14 mouse cellular contexts compared by ENCODE assay signal in the genomic region with DNA sequence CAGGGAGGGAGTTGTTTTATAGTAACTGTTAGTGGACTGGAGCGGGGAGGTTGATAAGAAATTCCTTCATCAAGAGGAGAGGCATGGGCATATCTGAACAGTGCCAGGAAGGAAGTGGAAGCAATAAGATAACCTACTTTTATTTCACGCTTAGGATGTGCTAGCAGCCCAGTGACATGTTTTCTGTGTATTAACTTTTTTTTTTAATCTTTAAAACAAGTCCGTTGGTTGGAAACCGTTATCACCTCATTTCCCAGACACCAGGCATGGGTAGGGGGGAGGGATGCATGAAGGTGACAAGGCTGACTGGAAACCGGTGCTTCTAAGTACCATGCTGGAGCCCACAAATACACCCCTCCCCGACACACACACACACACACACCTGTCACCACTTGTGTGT.
"Had no signal": no experiment of that assay in that cellular context is flagged by ENCODE, and none has a peak within 500 bp of the region (broad histone marks: within the 10 kb centered on the region; RNA-seq: fewer than 3 reads in every experiment).

No protein-coding gene starts in this region.

- H3K4me1 ChIP-seq: midbrain, embryonic 10.5 days; neural tube, embryonic 15.5 days had no signal

- H3K4me2 ChIP-seq: neural tube, embryonic 15.5 days had no signal

- ATAC-seq: lung, postnatal 0 days had no signal

- H3K27ac ChIP-seq: kidney, postnatal 0 days; left cerebral cortex, adult 2 months; limb, embryonic 10.5 days; midbrain, embryonic 10.5 days; neural tube, embryonic 15.5 days had no signal

- DNase-seq: kidney, adult 11 months; kidney, adult 9 months; lung, adult 2 months; lung, postnatal 36 days; midbrain, embryonic 14.5 days; thymus, adult 18-20 months; thymus, postnatal 14 days had no signal

- H3K9me3 ChIP-seq: limb, embryonic 10.5 days; midbrain, embryonic 10.5 days; neural tube, embryonic 15.5 days had no signal

- H3K9ac ChIP-seq: neural tube, embryonic 15.5 days had no signal

- H3K4me3 ChIP-seq: left cerebral cortex, adult 2 months; limb, embryonic 10.5 days; midbrain, embryonic 10.5 days; myocyte; neural tube, embryonic 15.5 days had no signal

- H3K36me3 ChIP-seq: limb, embryonic 10.5 days; midbrain, embryonic 10.5 days; neural tube, embryonic 15.5 days had no signal

- H3K27me3 ChIP-seq: neural tube, embryonic 15.5 days had no signal
